Comparison of ENCODE assay signal across 9 mouse cellular contexts in the genomic region with DNA sequence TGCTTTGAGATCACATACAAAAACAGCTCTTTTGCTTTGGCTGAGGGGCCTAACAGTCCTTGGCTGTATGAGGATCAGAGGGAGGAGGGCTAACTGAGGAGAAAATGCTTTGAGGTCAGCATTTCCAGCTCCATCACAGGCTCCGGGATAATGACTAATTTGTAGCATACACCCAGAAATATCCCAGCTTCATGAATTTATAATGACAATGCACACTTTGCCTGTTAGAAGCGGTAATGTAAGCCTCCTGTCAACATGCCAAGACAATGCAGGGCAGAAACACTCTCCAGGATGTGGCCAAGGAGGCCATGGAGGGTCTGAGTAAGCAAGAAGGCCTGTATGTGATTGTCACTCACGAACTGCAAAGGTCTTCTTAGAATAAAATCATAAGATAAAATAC. TPM values are rescaled to one million over a fixed set of nuclear protein-coding genes. Genes with fewer than 3 reads are reported as not detected.
DNase-seq lines count a peak whose midpoint lies in the region; ATAC-seq and TF ChIP-seq lines count a peak whose summit lies in the region.
"Had no signal": no experiment of that assay in that cellular context is flagged by ENCODE, and none has a peak within 500 bp of the region (broad histone marks: within the 10 kb centered on the region; RNA-seq: fewer than 3 reads in every experiment).

No protein-coding gene starts in this region.

- peak overlapping the region; percentile 94 for H3K9ac ChIP-seq in heart, embryonic 14.5 days (ENCODE audit: low read length)
- peak overlapping the region; percentile 46 for H3K9ac ChIP-seq in embryonic facial prominence, embryonic 11.5 days (replicated peaks; ENCODE audit: low read length)
- H3K9ac ChIP-seq in hindbrain, embryonic 14.5 days: peak overlapping the region; percentile 98
- peak overlapping the region; percentile 93; the same call in 1 of the 2 replicates for H3K9ac ChIP-seq in midbrain, postnatal 0 days (replicated peaks; ENCODE audit: low read length, poor library complexity, severe bottlenecking)

- no peaks in the 10 kb centered on the region for H3K27me3 ChIP-seq in heart, embryonic 14.5 days (ENCODE audit: control insufficient read depth, insufficient read depth, low read length)
- H3K27me3 ChIP-seq in embryonic facial prominence, embryonic 11.5 days (ENCODE audit: control insufficient read depth, insufficient read depth, low read length): no peaks in the 10 kb centered on the region
- no peaks in the 10 kb centered on the region for H3K27me3 ChIP-seq in hindbrain, embryonic 14.5 days (ENCODE audit: control insufficient read depth, insufficient read depth, low read length)
- no peaks in the 10 kb centered on the region for H3K27me3 ChIP-seq in midbrain, postnatal 0 days (ENCODE audit: insufficient read depth, low read length)

- H3K4me3 ChIP-seq in heart, embryonic 14.5 days (ENCODE audit: control insufficient read depth in 1 of 2, insufficient read depth in 1 of 2, low read depth in 1 of 2, low read length in 2 of 2): peak overlapping the region in 1 of 2 experiments; percentile 96; a peak in 2 of 4 replicates
- peak overlapping the region; percentile 84 for H3K4me3 ChIP-seq in embryonic facial prominence, embryonic 11.5 days (ENCODE audit: low read depth, low read length)
- peak overlapping the region; percentile 91 for H3K4me3 ChIP-seq in hindbrain, embryonic 14.5 days (replicated peaks; ENCODE audit: low read length)
- peak overlapping the region; percentile 98 for H3K4me3 ChIP-seq in midbrain, postnatal 0 days (ENCODE audit: low read depth, low read length)

- no peak for ATAC-seq in heart, embryonic 14.5 days (ENCODE audit: insufficient number of reproducible peaks, insufficient read depth, low FRiP score, low read depth)
- ATAC-seq in embryonic facial prominence, embryonic 11.5 days (replicated peaks; ENCODE audit: insufficient number of reproducible peaks, low FRiP score, low TSS enrichment, low read depth): no peak
- ATAC-seq in hindbrain, embryonic 14.5 days (ENCODE audit: low FRiP score): no peak
- ATAC-seq in midbrain, postnatal 0 days (ENCODE audit: low FRiP score): no peak
- no peak for ATAC-seq in inflammation-experienced regulatory T-cells, adult 6 months

- H3K36me3 ChIP-seq in heart, embryonic 14.5 days (ENCODE audit: control insufficient read depth, insufficient read depth, low read length): peaks cover 9% of the 10 kb centered on the region; the same call in 1 of the 2 replicates
- no peaks in the 10 kb centered on the region; the same call in 1 of the 2 replicates for H3K36me3 ChIP-seq in embryonic facial prominence, embryonic 11.5 days (replicated peaks; ENCODE audit: control insufficient read depth, insufficient read depth, low read depth, low read length)
- H3K36me3 ChIP-seq in hindbrain, embryonic 14.5 days (replicated peaks; ENCODE audit: control insufficient read depth, insufficient read depth): peaks cover 21% of the 10 kb centered on the region
- no peaks in the 10 kb centered on the region for H3K36me3 ChIP-seq in midbrain, postnatal 0 days (ENCODE audit: insufficient read depth, low read length)

- no peak for TF ChIP-seq CTCF in midbrain, postnatal 0 days (IDR thresholded peaks at IDR 0.05)

- peaks cover 5 to 36% of the 10 kb centered on the region in 2 experiments for H3K4me1 ChIP-seq in heart, embryonic 14.5 days (ENCODE audit: control insufficient read depth in 2 of 2, insufficient read depth in 2 of 2, low read length in 2 of 2)
- H3K4me1 ChIP-seq in embryonic facial prominence, embryonic 11.5 days (ENCODE audit: control insufficient read depth, insufficient read depth, low read length): no peaks in the 10 kb centered on the region; the same call in 1 of the 2 replicates
- H3K4me1 ChIP-seq in hindbrain, embryonic 14.5 days (replicated peaks; ENCODE audit: control insufficient read depth, insufficient read depth, low read length): peaks cover 44% of the 10 kb centered on the region
- H3K4me1 ChIP-seq in midbrain, postnatal 0 days (ENCODE audit: insufficient read depth, low read length): peaks cover 2% of the 10 kb centered on the region; the same call in 1 of the 2 replicates

- no peaks in the 10 kb centered on the region for H3K9me3 ChIP-seq in heart, embryonic 14.5 days (ENCODE audit: control insufficient read depth, low read length)
- no peaks in the 10 kb centered on the region for H3K9me3 ChIP-seq in embryonic facial prominence, embryonic 11.5 days (replicated peaks; ENCODE audit: control insufficient read depth, low read length)
- H3K9me3 ChIP-seq in hindbrain, embryonic 14.5 days (ENCODE audit: control insufficient read depth, low read length): no peaks in the 10 kb centered on the region
- H3K9me3 ChIP-seq in midbrain, postnatal 0 days (ENCODE audit: low read length): no peaks in the 10 kb centered on the region

- H3K4me2 ChIP-seq in heart, embryonic 14.5 days (ENCODE audit: low read length): peak overlapping the region; percentile 97
- H3K4me2 ChIP-seq in embryonic facial prominence, embryonic 11.5 days (ENCODE audit: low read depth, low read length): peak overlapping the region; percentile 80
- peak overlapping the region; percentile 77 for H3K4me2 ChIP-seq in hindbrain, embryonic 14.5 days (replicated peaks)
- peak overlapping the region; percentile 86 for H3K4me2 ChIP-seq in midbrain, postnatal 0 days (ENCODE audit: low read depth, low read length, poor library complexity, severe bottlenecking)

- WGBS in heart, embryonic 14.5 days: 56% methylated on average over 3 of the region's 3 CpGs
- 43% methylated on average over 3 of the region's 3 CpGs for WGBS in embryonic facial prominence, embryonic 11.5 days
- WGBS in hindbrain, embryonic 14.5 days: 16% methylated on average over 3 of the region's 3 CpGs
- WGBS in midbrain, postnatal 0 days: 14% methylated on average over 3 of the region's 3 CpGs

- no peak for DNase-seq in heart, postnatal 4 days
- no peak for DNase-seq in embryonic facial prominence, embryonic 11.5 days (ENCODE audit: low spot score)
- no peak for DNase-seq in hindbrain, embryonic 14.5 days (ENCODE audit: low spot score)
- no peak for DNase-seq in midbrain, postnatal 0 days (ENCODE audit: low spot score)
- no peak for DNase-seq in Muller cell, postnatal 12 days (ENCODE audit: inconsistent ontology term)
- no peak for DNase-seq in gastrocnemius, postnatal 14 days

- intact Hi-C loops in gastrocnemius, postnatal 14 days (cut with DNase I; ENCODE audit: low total_unique reads): no loop called here

- 0 out of 4 replicates have a peak overlapping the region, but pooled peaks of 1 of the 2 experiments have one; percentile 16 for H3K27ac ChIP-seq in heart, embryonic 14.5 days (replicated peaks in 1 of 2; ENCODE audit: control insufficient read depth in 1 of 2, insufficient read depth in 1 of 2, low read depth in 2 of 2, low read length in 2 of 2)
- no peak overlapping the region for H3K27ac ChIP-seq in embryonic facial prominence, embryonic 11.5 days (replicated peaks; ENCODE audit: low read depth, low read length)
- H3K27ac ChIP-seq in hindbrain, embryonic 14.5 days: peak overlapping the region; percentile 98
- 0 out of 2 replicates have a peak overlapping the region, but pooled peaks have one; percentile 6 for H3K27ac ChIP-seq in midbrain, postnatal 0 days (ENCODE audit: low read depth, low read length)

RNA-seq across cellular contexts. Expression of gene Rgmb, which starts 7.0 kb away (rescaled TPM):
- polyA plus RNA-seq in heart, embryonic 14.5 days (2014; fragmentation: Nextera tagmentation; extraction: Ambion mirVana): 10.3 and 12.9 TPM in 2 replicates
- total RNA-seq in heart, postnatal 4 days (2021): 10 to 100 TPM; 18.5 to 22.7 TPM
- 26.0 and 28.9 TPM in 2 replicates for polyA plus RNA-seq in embryonic facial prominence, embryonic 11.5 days (2014; fragmentation: Nextera tagmentation; extraction: Ambion mirVana)
- 95.0 and 100.0 TPM in 2 replicates for polyA plus RNA-seq in hindbrain, embryonic 14.5 days (2014; fragmentation: Nextera tagmentation; extraction: Ambion mirVana)
- total RNA-seq in midbrain, postnatal 0 days (2014; rRNA removed): 112 and 144 TPM in 2 replicates
- 53.9 and 55.2 TPM in 2 replicates for polyA plus RNA-seq in midbrain, postnatal 0 days (2015; fragmentation: Nextera tagmentation; extraction: Ambion mirVana)
- under 1 TPM; 0.44 to 0.57 (median 0.52) TPM for polyA plus RNA-seq in inflammation-experienced regulatory T-cells, adult 6 months (2017; shearing (Covaris generic))
- 10 to 100 TPM; 41.5 to 45.0 TPM for total RNA-seq in gastrocnemius, postnatal 14 days (2021)
- total RNA-seq: MEL had no signal

Comparison
In these comparisons a context has a peak if more than half of its experiments do, and no peak if none do; other contexts are left out.
1. H3K9ac ChIP-seq: peak in every context shown above with its lines; median percentile 98 in hindbrain, embryonic 14.5 days; 94 in heart, embryonic 14.5 days; 93 in midbrain, postnatal 0 days; 46 in embryonic facial prominence, embryonic 11.5 days.